Mouse (Mus musculus) erythroblast, embryonic 14.5 days (primary cell): ENCODE data around the gene Gpr35.

Source experiments
- GATA1 ChIP-seq: IDR thresholded peaks from 2 replicates; pipeline ENCODE4 v1.6.1; 2012; ENCODE audit warnings: low read length, inconsistent platforms, mixed read lengths
- TAL1 ChIP-seq: IDR thresholded peaks from 3 replicates; pipeline ENCODE4 v1.6.1; 2012; ENCODE audit warnings: low read length, inconsistent platforms, mixed read lengths

GRCm38 (mm10) chr1:92907632-92908360 lies 42.9 kb upstream of the Gpr35 start:
- TF ChIP-seq GATA1 (no peak), TAL1 (no peak)
